Mouse (Mus musculus) C3H10T1/2 (cell line): ENCODE results near the gene Prr3. TPM values are rescaled to one million over a fixed set of nuclear protein-coding genes. Genes with fewer than 3 reads are reported as not detected.

Experiments used
- polyA plus RNA-seq, 2 experiments: library from polyadenylated mRNA; unstranded; fragments of >200 nt; fragmentation: generic; extraction: Trizol; gene quantifications; one replicate each; pipeline ENCODE4 v1.2.1; 2012; ENCODE audit warnings: missing spikeins in 2 of 2

Prr3 gene
- polyA plus RNA-seq, result 10 to 100 TPM in 1 of 2 experiments, 1 to 10 TPM in 1; 8.0 to 24.8 TPM

DNA sequence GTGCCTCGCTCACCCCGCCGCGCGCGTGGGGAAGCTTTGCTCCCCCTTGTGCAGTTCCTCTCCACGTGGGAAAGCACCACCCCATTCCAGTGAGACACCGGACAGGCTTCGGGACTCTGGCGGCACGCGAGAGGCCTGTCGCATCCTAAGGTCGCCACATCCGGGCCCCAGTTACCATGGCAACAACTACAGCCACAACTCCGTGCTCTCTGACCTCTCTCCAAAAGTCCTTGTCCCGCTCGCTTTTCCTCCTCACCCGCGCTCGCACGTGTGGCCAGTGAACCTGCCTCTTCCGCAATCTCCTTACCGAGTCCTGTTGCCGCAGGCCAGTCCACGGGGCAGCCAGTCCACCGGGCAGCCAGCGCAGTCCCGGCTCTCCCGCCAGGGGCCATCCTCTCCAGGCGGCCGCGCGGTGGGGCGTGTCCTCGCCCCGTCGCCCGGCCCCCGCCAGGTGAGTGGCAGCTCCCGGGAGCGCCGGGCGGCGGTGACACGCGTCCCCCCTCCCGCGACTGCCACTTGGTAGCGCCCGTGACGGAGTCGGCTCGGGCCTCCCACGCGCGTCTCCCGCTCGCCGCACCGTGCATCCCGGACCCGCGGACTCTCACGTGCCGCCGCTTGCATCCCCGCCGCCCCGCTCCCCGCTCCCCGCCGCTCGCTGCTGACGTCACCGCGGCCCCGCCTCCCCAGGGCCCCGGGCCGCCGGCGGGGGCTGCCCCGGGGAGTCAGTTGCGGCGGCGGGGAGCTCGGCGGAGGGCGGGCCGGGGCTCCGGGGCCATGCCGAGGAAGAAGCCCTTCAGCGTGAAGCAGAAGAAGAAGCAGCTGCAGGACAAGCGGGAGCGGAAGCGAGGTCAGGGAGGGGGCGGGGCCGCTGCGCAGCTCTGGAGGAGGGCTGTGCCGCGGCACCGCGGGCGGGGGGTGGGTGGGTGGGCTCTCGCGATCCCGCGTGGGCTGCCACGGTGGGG lies at the start of gene Prr3, which contains the start of gene Gnl1:
Gene Prr3 (minus strand): TSS at position 836 of the 962 bp plus-strand sequence.
Gene Gnl1 (plus strand): TSS at position 451 of the 962 bp plus-strand sequence.

GRCm38 (mm10) chr17:36020191-36021073 lies 40.4 kb upstream of the Prr3 start, which contains the start of gene H2-T24:
TSS of gene H2-T24 (minus strand) at chr17:36020560.

GRCm38 (mm10) chr17:35969418-35970389 lies 10.3 kb downstream of the Prr3 start, which contains the start of gene Abcf1:
TSS of gene Abcf1 (minus strand) at chr17:35969761.

Other genes with a start within 250 kb of the Prr3 start
- gene Ier3, start 158.6 kb downstream of the Prr3 start, polyA plus RNA-seq, result 10 to 100 TPM; 26.7 to 55.4 TPM
- gene Flot1, start 157.0 kb downstream of the Prr3 start, polyA plus RNA-seq, result 10 to 100 TPM; 40.2 to 78.8 TPM
- gene Tubb5, start 141.9 kb downstream of the Prr3 start, polyA plus RNA-seq, result 1,000 to 10,000 TPM; 1,640 to 1,875 TPM
- 10 to 100 TPM in 1 of 2 experiments, 1 to 10 TPM in 1; 2.4 to 13.5 TPM for gene Mdc1, start 138.7 kb downstream of the Prr3 start, polyA plus RNA-seq
- 10 to 100 TPM; 24.6 to 60.0 TPM for gene Nrm, start 118.9 kb downstream of the Prr3 start, polyA plus RNA-seq
- 10 to 100 TPM; 72.4 to 92.4 TPM for gene Ppp1r18, start 114.6 kb downstream of the Prr3 start, polyA plus RNA-seq
- 10 to 100 TPM; 47.9 to 54.5 TPM for gene Dhx16, start 100.4 kb downstream of the Prr3 start, polyA plus RNA-seq
- gene 2310061I04Rik, start 82.8 kb downstream of the Prr3 start, polyA plus RNA-seq, result 10 to 100 TPM; 23.3 to 41.8 TPM
- 10 to 100 TPM in 1 of 2 experiments, 1 to 10 TPM in 1; 8.0 to 45.3 TPM for gene Atat1, start 70.2 kb downstream of the Prr3 start, polyA plus RNA-seq
- gene Mrps18b, start 63.8 kb downstream of the Prr3 start, polyA plus RNA-seq, result 100 to 1,000 TPM in 1 of 2 experiments, 10 to 100 TPM in 1; 55.9 to 163 TPM
- gene Ppp1r10, start 63.8 kb downstream of the Prr3 start, polyA plus RNA-seq, result 10 to 100 TPM; 10.4 to 31.4 TPM
- 10 to 100 TPM; 65.7 to 99.3 TPM for gene Abcf1, start 10.5 kb downstream of the Prr3 start, polyA plus RNA-seq
- 100 to 1,000 TPM in 1 of 2 experiments, 10 to 100 TPM in 1; 64.4 to 105 TPM for gene Gnl1, start 385 bp downstream of the Prr3 start, polyA plus RNA-seq
- 1 to 10 TPM in 1 of 2 experiments, under 1 TPM in 1; 0.04 to 1.6 TPM for gene H2-T24, start 40.3 kb upstream of the Prr3 start, polyA plus RNA-seq
- 10 to 100 TPM in 1 of 2 experiments, 1 to 10 TPM in 1; 7.0 to 77.3 TPM for gene H2-T23, start 52.6 kb upstream of the Prr3 start, polyA plus RNA-seq
- gene H2-T22, start 62.5 kb upstream of the Prr3 start, polyA plus RNA-seq, result 100 to 1,000 TPM in 1 of 2 experiments, 10 to 100 TPM in 1; 42.8 to 114 TPM
- under 1 TPM in 1 of 2 experiments, not detected in 1; 0.09 TPM for gene Gm6034, start 62.7 kb upstream of the Prr3 start, polyA plus RNA-seq
- gene Gm11127, start 78.1 kb upstream of the Prr3 start, polyA plus RNA-seq, result under 1 TPM; 0.08 to 0.39 TPM
- gene Gm19684, start 141.4 kb upstream of the Prr3 start, polyA plus RNA-seq, result not detected
- not detected for gene Gm7030, start 149.2 kb upstream of the Prr3 start, polyA plus RNA-seq
- not detected for gene Gm8909, start 188.3 kb upstream of the Prr3 start, polyA plus RNA-seq
- gene H2-T3, start 210.1 kb upstream of the Prr3 start, polyA plus RNA-seq, result not detected